Mouse (Mus musculus): Measurements from ENCODE around the gene Nid2.

GRCm38 (mm10) chr14:19788443-19788842 is 37.4 kb downstream of the Nid2 start:
- TF ChIP-seq CTCF (IDR thresholded peaks at IDR 0.05; ENCODE audit: low read depth) (no peak), EP300 (IDR thresholded peaks at IDR 0.05; ENCODE audit: low read depth) (no peak)

Measured in liver, postnatal 0 days (tissue).